Mouse (Mus musculus) adrenal gland (tissue): Measurements from ENCODE around the gene Hrh2.

Experiments
- intact Hi-C: fragments of 180-260 bp; cut with DNase I; formaldehyde crosslinking; loops from one replicate; pipeline ENCODE4 v1.15.1; 2025

Gene Hrh2

DNA sequence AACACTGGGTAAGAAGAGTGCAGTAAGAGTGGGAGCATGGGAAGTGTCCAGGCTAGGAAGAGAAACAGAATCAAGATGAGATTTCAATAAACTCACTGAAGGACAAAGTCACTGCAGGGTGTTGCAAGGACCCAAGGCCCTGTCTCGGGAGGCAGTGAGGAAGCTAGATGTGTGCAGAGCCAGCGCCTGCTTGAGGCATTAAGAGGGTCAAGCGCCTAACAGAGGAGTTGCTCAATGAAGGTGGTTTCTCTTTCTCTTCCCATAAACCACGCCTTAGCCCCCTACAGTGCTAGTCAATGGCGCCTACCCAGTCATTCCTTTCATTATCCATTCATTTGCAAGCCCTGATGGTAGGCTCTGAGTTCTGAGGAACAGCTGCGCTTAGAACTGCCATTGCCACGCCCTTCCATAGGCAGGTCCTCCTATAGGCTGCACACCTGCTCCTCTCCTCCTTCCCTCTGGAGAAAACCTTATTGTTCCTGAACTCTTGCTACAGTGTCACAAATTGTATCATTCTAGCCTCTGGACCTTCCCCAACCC, 23.9 kb downstream of the Hrh2 start:
- intact Hi-C loops, result no loop called here

DNA sequence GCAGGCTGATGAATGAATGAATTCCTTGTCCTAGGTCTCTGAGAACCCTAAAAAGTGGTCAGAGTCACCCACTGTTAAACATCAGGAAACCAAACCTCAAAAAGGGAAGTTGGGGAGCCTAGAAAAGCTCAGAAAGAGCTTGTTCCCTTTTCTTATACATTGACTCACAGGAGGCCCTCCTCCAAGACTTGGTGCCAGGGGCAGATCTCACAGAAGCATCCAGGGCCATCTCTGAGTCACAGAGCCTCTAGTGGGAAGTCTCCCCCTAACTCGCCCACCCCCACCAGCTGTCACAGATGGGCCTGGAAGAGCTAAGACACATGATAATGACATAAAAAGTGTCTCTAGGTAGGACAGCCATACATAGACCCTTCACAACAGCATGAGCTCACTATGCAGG, 26.4 kb downstream of the Hrh2 start:
- intact Hi-C loops, result no loop called here

GRCm38 (mm10) chr13:54221631-54222179, 29.8 kb downstream of the Hrh2 start:
- intact Hi-C loops, result no loop called here

DNA sequence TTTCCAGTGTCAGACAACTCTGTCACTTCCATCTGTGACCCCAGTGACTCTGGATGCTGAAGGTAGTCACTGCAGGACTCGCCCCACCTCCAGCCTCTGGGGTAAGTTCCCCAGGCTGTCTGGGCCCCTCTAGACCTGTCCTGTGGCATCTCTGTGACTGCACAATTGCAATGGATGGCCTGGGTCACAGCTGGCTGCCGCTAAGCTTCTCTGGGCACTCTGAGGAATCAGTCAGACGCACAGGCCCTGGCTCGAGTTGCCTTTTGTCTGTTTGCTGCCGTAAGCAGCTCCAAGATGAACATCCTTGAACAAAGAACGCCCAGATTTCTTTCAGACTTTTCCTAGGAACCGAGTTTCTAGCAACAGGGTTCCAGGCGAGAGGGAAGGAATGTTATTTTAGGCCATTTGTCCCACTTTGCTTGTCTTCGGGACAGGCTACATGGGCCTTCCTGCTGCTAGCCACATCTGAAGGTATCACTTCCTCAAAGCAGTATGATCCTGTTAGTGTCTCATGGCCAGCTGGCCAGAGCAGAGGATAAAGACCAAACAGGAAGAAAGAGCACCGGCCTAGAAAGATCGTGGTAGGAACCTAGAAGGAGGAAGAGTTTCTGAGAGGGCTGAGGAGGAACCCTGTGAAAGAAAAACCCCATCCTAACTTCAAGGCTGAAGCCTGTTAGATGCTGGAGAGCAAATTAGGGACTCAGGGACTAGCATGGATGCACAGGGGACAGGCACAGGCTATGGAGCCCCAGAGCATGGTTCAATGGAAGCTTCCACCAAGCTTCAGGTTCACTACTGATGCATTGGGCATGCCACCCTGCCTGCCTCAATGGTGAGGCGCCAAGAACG, 31.2 kb downstream of the Hrh2 start:
- intact Hi-C loops, result no loop called here

DNA sequence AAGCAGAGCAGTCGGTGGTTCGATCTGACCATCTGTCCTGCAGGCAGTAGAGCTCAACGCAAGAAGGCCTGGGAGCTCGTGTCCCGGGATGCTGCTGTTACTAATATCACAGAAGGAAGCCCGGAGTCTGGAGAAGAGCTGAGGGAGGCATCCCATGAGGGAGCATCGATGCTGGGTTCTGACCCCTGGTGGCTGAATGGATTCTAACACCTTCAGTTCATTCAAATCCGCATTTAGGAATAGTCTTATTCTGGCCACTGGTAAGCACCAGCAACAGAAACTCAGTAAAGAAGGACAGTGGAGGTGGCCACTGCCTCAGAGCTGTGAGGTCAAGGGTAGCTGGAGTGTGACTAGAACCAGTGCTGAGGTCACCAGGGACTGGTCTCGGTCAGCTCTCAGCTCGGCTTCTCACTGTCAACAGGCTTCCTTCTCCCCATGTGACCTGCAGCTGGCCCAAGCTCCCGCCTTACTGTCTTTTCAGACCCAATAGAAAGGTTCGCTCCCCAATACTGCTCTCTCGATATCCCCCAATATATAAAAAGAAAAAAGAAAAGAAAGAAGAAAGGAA, 36.1 kb downstream of the Hrh2 start:
- intact Hi-C loops, result loop anchor here (2.0 kb wide), 1 partner anchor 113 kb away; no protein-coding TSS in a partner anchor

GRCm38 (mm10) chr13:54230081-54230480, 38.2 kb downstream of the Hrh2 start:
- intact Hi-C loops, result no loop called here

DNA sequence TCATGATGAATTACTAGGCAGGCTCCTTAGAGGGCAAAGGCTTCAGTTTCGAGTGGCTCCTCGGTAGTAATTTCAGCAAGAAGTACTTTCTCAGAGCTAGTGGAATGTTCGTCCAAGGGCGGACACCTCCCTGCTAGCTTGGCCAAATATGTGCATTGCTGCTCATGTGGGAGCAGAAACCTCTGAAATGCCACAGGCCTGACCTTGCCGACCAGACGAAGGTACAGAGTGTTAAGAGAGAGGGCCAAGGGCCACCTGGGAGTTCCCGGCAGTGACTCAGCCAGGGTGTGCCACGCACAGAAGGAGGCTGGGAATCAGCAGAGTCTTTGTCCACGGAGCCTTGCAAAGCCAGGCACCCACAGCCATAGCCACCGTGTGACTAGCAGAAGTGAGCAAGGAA, 39.9 kb downstream of the Hrh2 start:
- intact Hi-C loops, result no loop called here

DNA sequence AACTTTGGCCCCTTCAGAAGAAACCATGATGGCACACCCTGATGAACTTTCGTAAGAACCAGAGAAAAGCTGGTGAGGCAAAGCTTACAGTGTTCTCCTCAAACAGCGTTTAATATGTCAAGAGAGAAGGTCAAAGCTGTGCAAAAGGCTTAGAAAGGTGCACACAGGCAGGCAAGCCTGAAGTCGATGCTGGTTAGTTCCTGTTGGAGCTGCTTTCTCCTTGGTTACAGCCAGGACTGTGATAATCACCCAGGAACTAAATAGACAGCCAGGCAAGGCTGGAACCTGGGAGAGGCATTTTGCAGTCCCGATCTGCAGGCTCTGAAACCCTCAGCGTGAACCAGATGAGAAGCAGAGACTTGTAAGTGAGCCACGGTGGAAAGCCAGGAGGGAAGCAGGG, 45.6 kb downstream of the Hrh2 start:
- intact Hi-C loops, result no loop called here

GRCm38 (mm10) chr13:54238585-54239323, 46.8 kb downstream of the Hrh2 start:
- intact Hi-C loops, result no loop called here

- intact Hi-C loops, result loop anchor here (5.0 kb wide), 1 partner anchor 130 kb away; no protein-coding TSS in a partner anchor
These were observed 50.5 kb downstream of the Hrh2 start for GRCm38 (mm10) chr13:54242380-54242779.

GRCm38 (mm10) chr13:54245204-54245603, 53.3 kb downstream of the Hrh2 start:
- intact Hi-C loops, result no loop called here

DNA sequence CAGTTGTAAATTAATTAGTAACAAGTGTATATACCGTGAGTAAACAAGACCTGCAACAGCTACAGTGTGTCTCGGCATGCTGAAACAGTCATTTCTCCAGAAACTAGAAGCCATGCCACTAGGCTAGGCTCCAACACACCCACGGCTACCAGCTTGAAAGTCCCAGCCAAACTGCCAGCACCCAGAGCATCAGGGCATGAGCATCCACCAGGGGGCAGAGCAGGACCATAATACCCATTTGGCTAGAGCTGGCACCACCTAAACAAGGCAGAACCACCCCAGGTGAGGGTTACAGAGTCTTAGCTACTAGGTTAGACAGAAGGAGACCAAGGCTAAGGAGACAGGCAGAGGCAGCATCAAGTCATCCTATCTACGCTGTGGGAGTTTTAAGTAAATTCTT, 55.6 kb downstream of the Hrh2 start:
- intact Hi-C loops, result loop anchor here (1.0 to 2.0 kb wide), 2 partner anchors 73 to 200 kb away; no protein-coding TSS in a partner anchor

DNA sequence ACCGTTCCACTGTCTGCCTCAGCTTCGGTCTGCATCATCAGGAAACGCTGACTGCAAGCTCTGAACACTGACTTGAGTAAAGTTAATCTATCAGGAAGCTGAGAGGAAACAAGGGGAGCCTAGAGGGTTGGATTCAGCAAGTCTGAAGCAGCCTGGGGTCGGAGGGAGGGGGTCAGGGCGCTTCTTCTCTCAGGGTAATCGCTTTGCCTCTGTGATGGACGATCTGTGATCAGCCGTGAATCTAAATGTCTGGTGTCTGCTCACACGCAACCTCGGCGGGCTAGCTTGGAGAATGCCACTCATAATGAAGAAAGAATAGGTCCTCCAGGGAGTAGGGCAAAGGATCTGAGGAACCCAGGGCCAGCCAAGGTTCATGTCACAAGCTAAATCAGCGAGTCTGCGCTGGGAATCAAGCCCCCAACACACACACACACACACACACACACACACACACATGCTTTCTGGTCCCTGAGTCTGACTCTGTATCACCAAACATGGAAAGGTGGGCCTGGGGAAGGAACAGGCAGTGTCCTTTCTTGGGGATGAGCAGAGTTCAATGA, 56.6 kb downstream of the Hrh2 start:
- intact Hi-C loops, result loop anchor here (2.0 kb wide), 1 partner anchor 122 kb away; the partner anchor contains the start of gene Cplx2

DNA sequence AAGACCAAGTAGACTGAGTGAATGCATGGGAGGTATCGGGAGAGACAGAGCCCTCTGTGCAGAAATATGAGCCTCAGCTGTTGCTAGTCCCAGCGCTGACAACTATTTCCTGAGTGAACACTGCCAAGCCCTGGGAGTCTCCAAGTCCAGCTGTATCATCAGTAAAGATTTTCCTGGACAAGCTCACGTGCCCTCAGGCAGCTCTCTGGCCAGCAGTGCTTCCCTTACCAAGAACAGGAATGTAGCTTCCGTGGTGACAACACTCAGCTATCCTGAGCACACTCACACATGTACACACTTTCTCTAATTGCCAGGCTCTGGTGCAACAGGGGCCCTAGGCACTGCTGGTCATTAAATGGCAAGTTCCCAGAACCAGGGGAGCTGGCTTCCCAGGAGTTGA, 57.1 kb downstream of the Hrh2 start:
- intact Hi-C loops, result loop anchor here (2.0 kb wide), 1 partner anchor 122 kb away; the partner anchor contains the start of gene Cplx2

- intact Hi-C loops, result no loop called here
These were observed 58.4 kb downstream of the Hrh2 start for GRCm38 (mm10) chr13:54250346-54250745.

- intact Hi-C loops, result no loop called here
These were observed 59.8 kb downstream of the Hrh2 start for GRCm38 (mm10) chr13:54251541-54252225.

- intact Hi-C loops, result no loop called here
These were observed 65.8 kb downstream of the Hrh2 start for GRCm38 (mm10) chr13:54257580-54258223.

DNA sequence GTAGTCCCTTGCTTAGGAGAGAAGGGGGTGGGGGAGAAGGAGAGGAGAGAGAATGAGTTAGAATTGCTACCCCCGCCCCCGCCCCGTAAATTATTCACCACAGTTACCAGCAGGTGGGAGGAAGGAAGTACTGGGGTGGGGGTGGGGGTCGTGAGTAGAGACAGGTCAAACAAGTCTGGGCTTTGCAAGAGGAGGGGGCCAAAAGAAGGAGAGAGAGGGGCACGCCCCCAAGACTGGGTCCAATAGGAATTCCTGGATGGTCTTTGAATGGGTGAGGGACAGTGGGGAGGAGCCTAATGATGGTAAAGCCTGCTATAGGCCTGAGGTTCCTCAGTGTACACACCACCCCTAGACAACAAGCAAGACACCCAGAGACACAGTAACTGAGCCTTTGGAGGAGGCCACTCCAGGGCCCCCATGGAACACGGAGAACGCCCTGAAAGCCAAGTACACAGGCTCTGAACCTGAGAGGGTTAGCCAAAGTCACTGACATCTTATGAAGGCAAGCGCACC, 66.4 kb downstream of the Hrh2 start:
- intact Hi-C loops, result no loop called here

- intact Hi-C loops, result no loop called here
These were observed 68.4 kb downstream of the Hrh2 start for GRCm38 (mm10) chr13:54260318-54260717.
